In the genomic region with DNA sequence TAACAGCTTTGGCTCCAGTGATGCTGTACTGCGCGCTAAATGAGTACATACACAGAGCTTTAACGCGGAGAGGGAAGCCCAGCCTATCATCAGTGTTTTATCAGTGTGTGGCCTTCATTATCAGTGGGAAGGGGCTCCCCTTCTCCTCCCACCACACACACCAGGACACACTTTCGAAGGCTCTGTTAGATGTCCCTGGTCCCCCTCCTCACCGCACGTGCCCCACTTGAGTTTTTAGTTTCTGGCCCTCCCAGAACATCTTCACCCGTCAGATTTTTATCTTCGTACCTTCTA, we compare ENCODE assay signal across 9 mouse cellular contexts. TPM values are rescaled to one million over a fixed set of nuclear protein-coding genes. Genes with fewer than 3 reads are reported as not detected.
DNase-seq lines count a peak whose midpoint lies in the region; ATAC-seq and TF ChIP-seq lines count a peak whose summit lies in the region.
"Had no signal": no experiment of that assay in that cellular context is flagged by ENCODE, and none has a peak within 500 bp of the region (broad histone marks: within the 10 kb centered on the region; RNA-seq: fewer than 3 reads in every experiment).

No protein-coding gene starts in this region.

- no peaks in the 10 kb centered on the region; the same call in 1 of the 2 replicates for H3K36me3 ChIP-seq in heart, embryonic 10.5 days
- H3K36me3 ChIP-seq in liver, embryonic 11.5 days (ENCODE audit: control insufficient read depth, insufficient read depth, low read length), result peaks cover 7% of the 10 kb centered on the region; the same call in 1 of the 2 replicates

- peak overlapping the region; percentile 88 for H3K4me2 ChIP-seq in liver, embryonic 11.5 days

- DNase-seq in heart, embryonic 10.5 days (ENCODE audit: low spot score), result no peak
- DNase-seq in heart, postnatal 14 days, result no peak
- peak; percentile 15 for DNase-seq in A20 (ENCODE audit: low read depth, low spot score)
- no peak for DNase-seq in liver, embryonic 11.5 days (ENCODE audit: low spot score)
- no peak for DNase-seq in adipocyte (ENCODE audit: low spot score)
- no peak for DNase-seq in layer of hippocampus, adult 18-20 months (ENCODE audit: low spot score in 2 of 2)
- DNase-seq in layer of hippocampus, adult 11-12 months (ENCODE audit: low spot score), result no peak

- peak overlapping the region; percentile 86 for H3K4me3 ChIP-seq in heart, embryonic 10.5 days
- H3K4me3 ChIP-seq in embryonic fibroblast, embryonic 13.5 days (ENCODE audit: insufficient read depth, low read length), result peak overlapping the region; percentile 69
- peak overlapping the region; percentile 82 for H3K4me3 ChIP-seq in liver, embryonic 11.5 days (ENCODE audit: low read depth, low read length)

- WGBS in heart, embryonic 10.5 days, result 9% methylated on average over 9 of the region's 9 CpGs
- 9% methylated on average over 9 of the region's 9 CpGs for WGBS in liver, embryonic 11.5 days

- TF ChIP-seq POLR2A in embryonic fibroblast, embryonic 13.5 days (IDR thresholded peaks at IDR 0.05; ENCODE audit: low read depth, low read length), result no peak

- no peak for TF ChIP-seq CTCF in embryonic fibroblast, embryonic 13.5 days (IDR thresholded peaks at IDR 0.05; ENCODE audit: borderline replicate concordance, insufficient read depth, low read length)

- no peak for ATAC-seq in liver, embryonic 11.5 days (replicated peaks; ENCODE audit: low FRiP score)

- peaks cover 51% of the 10 kb centered on the region for H3K4me1 ChIP-seq in heart, embryonic 10.5 days
- peaks cover 4% of the 10 kb centered on the region; the same call in 1 of the 2 replicates for H3K4me1 ChIP-seq in embryonic fibroblast, embryonic 13.5 days (ENCODE audit: control insufficient read depth, insufficient read depth, low read length)
- peaks cover 50% of the 10 kb centered on the region for H3K4me1 ChIP-seq in liver, embryonic 11.5 days (replicated peaks; ENCODE audit: control insufficient read depth, insufficient read depth, low read length)

- no peaks in the 10 kb centered on the region for H3K9me3 ChIP-seq in heart, embryonic 10.5 days
- no peaks in the 10 kb centered on the region for H3K9me3 ChIP-seq in liver, embryonic 11.5 days (ENCODE audit: control insufficient read depth, low read length)

- peak overlapping the region; percentile 79 for H3K9ac ChIP-seq in liver, embryonic 11.5 days (ENCODE audit: low read depth, low read length)

- no peaks in the 10 kb centered on the region for H3K27me3 ChIP-seq in heart, embryonic 10.5 days (ENCODE audit: insufficient read depth, poor library complexity, severe bottlenecking)
- no peaks in the 10 kb centered on the region for H3K27me3 ChIP-seq in liver, embryonic 11.5 days (replicated peaks; ENCODE audit: control insufficient read depth, insufficient read depth, low read length)

- intact Hi-C loops in heart, postnatal 14 days (cut with DNase I), result no loop called here

- H3K27ac ChIP-seq in heart, embryonic 10.5 days, result peak overlapping the region; percentile 96
- no peak overlapping the region for H3K27ac ChIP-seq in embryonic fibroblast, embryonic 13.5 days (ENCODE audit: insufficient read depth, low read length)
- H3K27ac ChIP-seq in liver, embryonic 11.5 days (ENCODE audit: low read depth, low read length), result peak overlapping the region; percentile 89

RNA-seq across cellular contexts. Expression of a gene that starts 0.7 kb away (rescaled TPM):
- 24.5 and 29.7 TPM in 2 replicates for polyA plus RNA-seq in heart, embryonic 10.5 days (2016; fragmentation: Nextera tagmentation; extraction: Ambion mirVana)
- 10 to 100 TPM; 32.1 to 32.4 TPM for total RNA-seq in heart, postnatal 14 days (2021)
- polyA plus RNA-seq in embryonic fibroblast, embryonic 13.5 days (2011; ENCODE audit: insufficient read length, low read depth, missing spikeins), result 65.7 and 69.3 TPM in 2 replicates
- 17.4 and 18.6 TPM in 2 replicates for polyA plus RNA-seq in liver, embryonic 11.5 days (2014; fragmentation: Nextera tagmentation; extraction: Ambion mirVana)
- total RNA-seq in layer of hippocampus, adult 18-20 months (2021), result 10 to 100 TPM; 74.1 to 77.1 TPM

RNA-seq across cellular contexts. Expression of a gene that starts 0.8 kb away (rescaled TPM):
- 47.2 and 53.0 TPM in 2 replicates for polyA plus RNA-seq in heart, embryonic 10.5 days (2016; fragmentation: Nextera tagmentation; extraction: Ambion mirVana)
- 1 to 10 TPM; 8.5 to 9.9 TPM for total RNA-seq in heart, postnatal 14 days (2021)
- 8.0 and 10.5 TPM in 2 replicates for polyA plus RNA-seq in embryonic fibroblast, embryonic 13.5 days (2011; ENCODE audit: insufficient read length, low read depth, missing spikeins)
- 34.0 and 35.3 TPM in 2 replicates for polyA plus RNA-seq in liver, embryonic 11.5 days (2014; fragmentation: Nextera tagmentation; extraction: Ambion mirVana)
- 10 to 100 TPM; 12.7 to 14.6 TPM for total RNA-seq in layer of hippocampus, adult 18-20 months (2021)

RNA-seq across cellular contexts. Expression of a gene that starts 33.9 kb away (rescaled TPM):
- 0.34 TPM in 1 of 2 replicates, not detected in the other for polyA plus RNA-seq in heart, embryonic 10.5 days (2016; fragmentation: Nextera tagmentation; extraction: Ambion mirVana)
- total RNA-seq in heart, postnatal 14 days (2021), result not detected
- 1.8 TPM in 1 of 2 replicates, not detected in the other for polyA plus RNA-seq in embryonic fibroblast, embryonic 13.5 days (2011; ENCODE audit: insufficient read length, low read depth, missing spikeins)
- not detected in 2 replicates for polyA plus RNA-seq in liver, embryonic 11.5 days (2014; fragmentation: Nextera tagmentation; extraction: Ambion mirVana)
- total RNA-seq in layer of hippocampus, adult 18-20 months (2021), result 1 to 10 TPM; 1.4 to 4.6 TPM
- total RNA-seq: hematopoietic stem cell, adult 5-6 weeks had no signal

RNA-seq across cellular contexts. Expression of a gene that starts 50.2 kb away (rescaled TPM):
- polyA plus RNA-seq in heart, embryonic 10.5 days (2016; fragmentation: Nextera tagmentation; extraction: Ambion mirVana), result not detected in 2 replicates
- not detected for total RNA-seq in heart, postnatal 14 days (2021)
- not detected in 2 replicates for polyA plus RNA-seq in embryonic fibroblast, embryonic 13.5 days (2011; ENCODE audit: insufficient read length, low read depth, missing spikeins)
- not detected in 2 replicates for polyA plus RNA-seq in liver, embryonic 11.5 days (2014; fragmentation: Nextera tagmentation; extraction: Ambion mirVana)
- under 1 TPM in 1 of 2 experiments, not detected in 1; 0.28 TPM for total RNA-seq in layer of hippocampus, adult 18-20 months (2021)
- total RNA-seq: hematopoietic stem cell, adult 5-6 weeks had no signal

RNA-seq across cellular contexts. Expression of a gene that starts 56.5 kb away (rescaled TPM):
- not detected in 2 replicates for polyA plus RNA-seq in heart, embryonic 10.5 days (2016; fragmentation: Nextera tagmentation; extraction: Ambion mirVana)
- not detected for total RNA-seq in heart, postnatal 14 days (2021)
- polyA plus RNA-seq in embryonic fibroblast, embryonic 13.5 days (2011; ENCODE audit: insufficient read length, low read depth, missing spikeins), result not detected in 2 replicates
- polyA plus RNA-seq in liver, embryonic 11.5 days (2014; fragmentation: Nextera tagmentation; extraction: Ambion mirVana), result not detected in 2 replicates
- total RNA-seq in layer of hippocampus, adult 18-20 months (2021), result not detected
- total RNA-seq: hematopoietic stem cell, adult 5-6 weeks had no signal
